Mouse (Mus musculus) right cerebral cortex, postnatal 10 days (tissue): ENCODE data around the gene Adk.

Experiments
- DNase-seq, 2 experiments: peaks; one replicate each; pipeline ENCODE4 v3.0.0; 2021; ENCODE audit warnings: low spot score in 2 of 2

Gene Adk

GRCm38 (mm10) chr14:21100876-21101275 lies 48.5 kb downstream of the Adk start:
- DNase-seq: no peak

GRCm38 (mm10) chr14:21101562-21101961 lies 49.2 kb downstream of the Adk start:
- peak in 1 of 2 experiments; percentile 40 for DNase-seq

- no peak for DNase-seq
Observed at GRCm38 (mm10) chr14:21102666-21103203, 50.4 kb downstream of the Adk start.

- DNase-seq: no peak
Observed at GRCm38 (mm10) chr14:21105049-21105448, 52.7 kb downstream of the Adk start.

GRCm38 (mm10) chr14:21106582-21106981 lies 54.2 kb downstream of the Adk start:
- DNase-seq: no peak

- no peak for DNase-seq
Observed at GRCm38 (mm10) chr14:21107551-21107950, 55.2 kb downstream of the Adk start.

- DNase-seq: no peak
Observed at GRCm38 (mm10) chr14:21110492-21110891, 58.1 kb downstream of the Adk start.

- no peak for DNase-seq
Observed at GRCm38 (mm10) chr14:21111500-21111899, 59.1 kb downstream of the Adk start.

- DNase-seq: no peak
Observed at GRCm38 (mm10) chr14:21112174-21112573, 59.8 kb downstream of the Adk start.

GRCm38 (mm10) chr14:21112742-21113141 lies 60.4 kb downstream of the Adk start:
- no peak for DNase-seq

GRCm38 (mm10) chr14:21114339-21114738 lies 62.0 kb downstream of the Adk start:
- no peak for DNase-seq

GRCm38 (mm10) chr14:21115318-21115717 lies 62.9 kb downstream of the Adk start:
- no peak for DNase-seq

- DNase-seq: peak in 1 of 2 experiments; percentile 34
Observed at GRCm38 (mm10) chr14:21115888-21116460, 63.6 kb downstream of the Adk start.

GRCm38 (mm10) chr14:21118095-21118494 lies 65.7 kb downstream of the Adk start:
- no peak for DNase-seq

GRCm38 (mm10) chr14:21119653-21120313 lies 67.4 kb downstream of the Adk start:
- no peak for DNase-seq

- DNase-seq: peak in 1 of 2 experiments; percentile 65
Observed at GRCm38 (mm10) chr14:21120473-21120872, 68.1 kb downstream of the Adk start.

GRCm38 (mm10) chr14:21127215-21127614 lies 74.8 kb downstream of the Adk start:
- DNase-seq: no peak

- DNase-seq: peak; percentile 84 to 85
Observed at GRCm38 (mm10) chr14:21136906-21137305, 84.5 kb downstream of the Adk start.

GRCm38 (mm10) chr14:21142603-21143002 lies 90.2 kb downstream of the Adk start:
- no peak for DNase-seq

GRCm38 (mm10) chr14:21143406-21144115 lies 91.2 kb downstream of the Adk start:
- peak; percentile 40 to 51 for DNase-seq

- DNase-seq: no peak
Observed at GRCm38 (mm10) chr14:21147171-21147570, 94.8 kb downstream of the Adk start.

GRCm38 (mm10) chr14:21150301-21150700 lies 97.9 kb downstream of the Adk start:
- no peak for DNase-seq

GRCm38 (mm10) chr14:21152055-21152454 lies 99.7 kb downstream of the Adk start:
- no peak for DNase-seq
